Mouse (Mus musculus): ENCODE data around the gene S100pbp.

S100pbp gene

DNA sequence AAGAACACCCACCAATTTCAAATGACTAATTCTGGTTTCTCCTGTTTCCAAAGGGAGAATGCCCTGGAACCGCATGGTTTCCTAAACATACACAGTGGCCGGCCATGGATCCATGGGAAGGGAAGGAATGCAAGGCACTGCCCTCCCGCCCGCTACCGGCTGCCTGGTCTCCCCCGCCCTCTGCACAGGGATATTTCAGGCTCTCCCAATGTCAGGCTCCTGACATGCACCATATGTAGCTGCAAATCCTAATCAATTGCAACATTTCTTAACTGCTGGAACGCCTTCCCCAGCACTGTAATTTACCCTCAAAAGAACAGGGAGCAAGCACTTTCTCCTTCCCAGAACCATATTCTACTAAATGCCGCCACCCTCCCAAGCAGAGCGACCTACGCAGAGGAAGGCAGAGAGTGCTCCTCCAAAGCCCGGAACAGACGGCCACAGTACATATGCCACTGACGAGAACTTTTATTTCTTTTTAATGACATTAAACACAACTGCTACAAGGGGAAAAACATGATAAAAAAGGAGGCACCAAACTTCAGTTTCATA, 41.9 kb downstream of the S100pbp start:
- DNase-seq, result no peak

GRCm38 (mm10) chr4:129146392-129146791, 43.1 kb downstream of the S100pbp start:
- no peak for DNase-seq

DNA sequence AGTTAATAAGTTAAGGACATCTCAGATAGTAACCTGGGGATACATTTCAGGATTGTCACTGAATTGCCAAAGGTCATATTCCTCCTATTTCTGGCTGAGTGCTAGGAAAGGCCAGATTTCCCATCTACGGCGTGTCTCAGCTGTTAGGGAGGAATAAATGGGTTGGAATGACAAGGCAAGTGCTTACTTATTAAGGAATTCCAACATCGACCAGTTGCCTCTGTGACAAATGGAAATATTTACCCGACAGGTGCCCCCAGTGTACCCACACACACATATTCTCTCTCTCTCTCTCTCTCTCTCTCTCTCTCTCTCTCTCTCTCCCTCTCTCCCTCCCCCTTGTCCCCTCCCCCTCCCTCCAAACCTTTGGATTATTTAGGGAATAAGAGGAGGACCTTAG, 43.6 kb downstream of the S100pbp start:
- DNase-seq, result no peak

DNA sequence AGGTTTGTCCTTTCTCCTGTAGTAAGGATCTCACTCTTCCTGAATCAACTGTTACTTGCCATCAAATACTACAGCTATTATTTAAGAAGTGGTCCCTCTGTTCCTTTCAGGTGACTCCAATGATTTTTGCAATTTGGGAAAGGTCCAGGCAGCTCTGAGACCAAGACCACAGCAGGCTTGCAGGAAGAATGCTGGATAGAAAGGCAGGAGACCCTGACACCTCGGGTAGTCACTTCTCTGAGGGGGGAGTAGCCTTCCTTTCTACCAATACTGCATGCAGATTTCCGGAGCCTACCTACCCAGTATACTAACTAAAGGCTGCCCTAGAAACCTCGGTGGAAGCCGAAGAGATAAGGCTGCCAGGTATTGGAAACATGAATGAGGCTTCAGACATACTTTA, 44.1 kb downstream of the S100pbp start:
- no peak for DNase-seq

DNA sequence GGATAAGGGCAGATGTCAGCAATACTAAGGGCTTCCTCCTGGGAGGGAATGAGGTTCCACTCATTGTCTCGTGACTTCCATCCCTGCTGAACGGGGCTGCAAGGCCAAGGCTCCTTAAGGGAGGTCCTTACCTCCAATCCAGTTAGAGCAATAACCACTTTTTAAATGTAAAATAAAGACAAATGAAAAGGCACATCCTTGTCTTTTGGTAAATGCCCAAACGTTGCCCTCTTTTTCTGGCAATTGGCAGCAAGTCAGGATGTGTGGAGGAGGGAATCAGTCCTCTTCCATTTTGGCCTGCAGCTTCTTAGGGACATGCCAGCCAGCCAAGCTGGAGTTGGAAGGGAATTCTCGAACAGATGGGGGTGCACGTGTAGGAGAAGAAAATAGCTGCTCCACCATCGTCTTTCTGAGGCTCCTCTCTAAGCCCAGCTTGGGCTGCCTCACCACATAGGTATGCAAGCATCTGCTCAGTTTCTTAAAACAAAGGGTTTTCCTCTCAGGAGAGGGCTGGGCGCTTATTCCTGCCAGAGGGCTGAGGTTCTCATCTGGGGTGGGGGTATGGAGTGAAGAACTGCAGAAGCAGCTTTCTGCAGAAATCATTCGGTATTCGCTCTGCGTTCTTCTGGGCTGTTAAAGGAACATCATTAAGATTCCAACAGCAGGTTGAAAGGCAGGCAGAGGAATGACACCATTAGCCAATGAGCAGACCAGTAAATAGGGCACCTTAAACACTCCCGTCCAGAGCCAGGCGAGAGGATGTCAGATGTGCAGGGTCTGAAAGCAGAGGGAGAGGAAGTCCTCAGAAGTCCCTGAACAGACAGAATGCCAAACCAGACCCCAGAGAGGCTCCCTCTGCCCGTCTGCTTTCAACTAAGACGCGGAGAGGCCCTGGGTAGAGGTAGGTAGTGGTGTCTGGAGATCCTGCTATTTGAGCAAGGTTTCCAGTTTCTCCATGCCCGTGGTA, 44.8 kb downstream of the S100pbp start:
- peak; percentile 88 for DNase-seq

DNA sequence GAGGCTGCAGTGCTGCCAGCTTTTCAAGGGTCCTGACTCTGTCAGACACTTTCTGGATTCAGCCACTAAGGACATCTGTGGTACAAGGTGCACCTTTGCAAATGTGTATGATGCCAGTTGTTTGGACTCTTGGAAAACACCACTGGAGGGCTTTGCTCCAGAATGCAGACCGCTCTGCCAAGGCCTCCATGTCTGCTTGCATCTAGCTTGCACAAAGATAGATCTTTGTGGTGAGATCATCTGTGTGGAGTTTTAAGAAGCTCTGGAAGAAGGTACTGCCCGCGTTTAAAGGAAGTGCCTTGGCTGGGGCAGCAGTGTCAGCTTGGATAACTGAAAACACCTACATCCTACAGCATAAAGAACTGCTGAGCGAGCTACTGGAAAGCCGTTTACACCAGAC, 46.0 kb downstream of the S100pbp start:
- no peak for DNase-seq

GRCm38 (mm10) chr4:129142439-129143045, 47.0 kb downstream of the S100pbp start:
- no peak for DNase-seq

GRCm38 (mm10) chr4:129141560-129142438, 47.7 kb downstream of the S100pbp start:
- no peak for DNase-seq

- DNase-seq, result no peak
These were observed 48.7 kb downstream of the S100pbp start for GRCm38 (mm10) chr4:129140808-129141207.

DNA sequence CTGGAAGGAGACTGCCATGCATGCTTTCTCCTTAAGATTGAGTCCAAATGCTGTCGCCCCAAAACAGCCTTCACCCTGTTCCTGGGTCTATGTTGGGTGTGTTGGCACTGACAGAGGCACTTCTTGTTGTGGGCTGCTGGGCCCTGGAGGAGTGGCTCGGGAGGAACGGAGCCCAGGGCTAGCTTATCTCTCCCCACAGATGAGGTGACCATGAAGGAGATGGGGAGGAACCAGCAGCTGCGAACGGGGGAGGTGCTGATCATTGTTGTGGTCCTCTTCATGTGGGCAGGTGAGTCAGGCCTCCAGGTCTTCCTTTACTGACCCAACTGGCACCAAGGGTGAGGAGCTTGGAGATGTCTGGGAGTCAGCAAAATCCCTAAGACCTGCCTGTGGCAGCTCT, 49.9 kb downstream of the S100pbp start:
- DNase-seq, result no peak

- DNase-seq, result no peak
These were observed 51.9 kb downstream of the S100pbp start for GRCm38 (mm10) chr4:129137392-129138321.

DNA sequence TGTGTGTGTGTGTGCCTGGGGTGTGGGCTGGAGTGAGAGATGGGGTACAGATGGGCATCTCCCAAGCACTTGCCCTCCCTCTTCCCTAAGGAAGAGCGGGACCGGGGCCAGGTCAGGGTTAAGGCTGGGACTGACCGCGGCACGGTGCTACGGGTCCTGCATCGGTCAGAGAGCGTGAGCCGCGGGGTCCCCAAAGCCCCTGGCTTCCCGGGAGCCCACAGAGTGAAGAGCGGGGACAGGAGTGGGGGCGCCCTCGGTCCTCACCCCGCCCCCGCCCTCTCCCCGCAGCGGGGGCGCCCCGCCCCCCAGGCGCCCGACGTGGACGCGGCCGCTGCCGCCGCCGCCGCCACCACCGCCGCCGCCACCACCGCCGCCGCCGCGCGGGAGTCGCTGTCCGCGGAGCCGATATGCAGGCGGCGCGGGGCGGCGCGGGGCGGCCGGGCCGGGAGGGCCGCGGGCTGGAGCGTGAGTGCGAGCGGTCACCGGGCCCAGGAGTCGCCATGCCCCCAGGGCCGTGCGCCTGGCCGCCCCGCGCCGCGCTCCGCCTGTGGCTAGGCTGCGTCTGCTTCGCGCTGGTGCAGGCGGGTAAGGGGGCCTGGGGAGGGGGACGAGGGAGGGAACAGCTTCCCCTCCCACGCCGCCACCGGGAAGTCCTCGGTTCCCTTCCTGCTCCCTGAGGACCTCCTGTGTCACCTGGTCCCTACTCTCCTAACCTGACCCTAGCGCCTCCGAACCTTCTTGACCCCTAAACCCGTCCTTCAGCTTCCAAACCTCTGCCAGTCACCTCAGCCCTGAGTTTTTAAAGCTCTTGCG, 52.7 kb downstream of the S100pbp start, which contains the start of gene Fndc5:
Fndc5 (plus strand) TSS at position 421 of the 813 bp plus-strand sequence.
- DNase-seq, result no peak

- DNase-seq, result no peak
These were observed 53.3 kb downstream of the S100pbp start for GRCm38 (mm10) chr4:129136189-129136578.

DNA sequence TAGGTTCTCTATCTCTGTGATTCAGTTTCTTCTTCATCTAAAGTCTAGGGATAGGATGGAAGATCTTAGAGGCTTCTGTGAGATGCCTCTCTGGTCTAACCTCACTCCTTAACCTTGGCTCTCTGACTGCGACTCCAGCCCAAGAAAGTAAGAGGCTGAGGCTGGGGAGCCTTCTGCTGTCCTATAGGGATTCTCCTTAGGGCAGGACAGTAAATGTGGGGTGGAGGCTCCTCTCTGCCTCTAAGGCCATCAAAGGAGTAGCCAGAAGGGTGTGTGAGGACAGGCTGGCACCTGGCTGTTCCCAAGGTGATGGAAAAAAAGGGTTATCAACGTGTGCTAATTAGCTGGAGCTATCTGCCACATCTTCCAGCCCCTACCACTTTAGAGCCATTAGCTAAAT, 53.9 kb downstream of the S100pbp start:
- no peak for DNase-seq

GRCm38 (mm10) chr4:129134799-129135585, 54.5 kb downstream of the S100pbp start:
- no peak for DNase-seq

DNA sequence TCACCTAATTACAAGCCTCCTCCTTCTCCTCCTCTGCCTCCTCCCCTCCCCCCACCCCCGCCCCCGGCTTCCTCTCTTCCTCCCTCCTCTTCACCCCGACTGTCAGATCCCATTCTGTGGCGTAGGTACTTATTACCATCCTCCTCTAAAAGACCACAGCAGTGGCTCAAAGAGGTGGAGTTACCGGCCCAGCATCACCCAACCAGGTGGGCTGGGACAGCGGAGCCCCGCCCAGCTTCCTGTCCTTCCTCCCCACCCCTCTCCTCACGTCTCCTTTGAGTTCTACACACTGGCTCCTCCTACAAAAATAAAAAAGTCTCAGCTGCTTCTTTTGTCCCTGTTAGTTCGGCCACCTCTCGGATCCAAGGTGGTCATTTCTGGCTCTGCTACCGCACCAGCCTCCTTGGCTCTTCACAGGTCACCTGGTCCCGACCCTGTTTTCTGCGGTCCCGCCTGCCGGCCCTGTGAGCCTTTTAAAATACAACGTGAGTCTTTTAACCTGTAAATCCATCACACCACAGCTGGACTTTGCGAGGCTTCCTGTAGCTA, 58.7 kb downstream of the S100pbp start:
- no peak for DNase-seq

- no peak for DNase-seq
These were observed 59.4 kb downstream of the S100pbp start for GRCm38 (mm10) chr4:129130149-129130548.

- DNase-seq, result no peak
These were observed 60.1 kb downstream of the S100pbp start for GRCm38 (mm10) chr4:129129387-129129786.

DNA sequence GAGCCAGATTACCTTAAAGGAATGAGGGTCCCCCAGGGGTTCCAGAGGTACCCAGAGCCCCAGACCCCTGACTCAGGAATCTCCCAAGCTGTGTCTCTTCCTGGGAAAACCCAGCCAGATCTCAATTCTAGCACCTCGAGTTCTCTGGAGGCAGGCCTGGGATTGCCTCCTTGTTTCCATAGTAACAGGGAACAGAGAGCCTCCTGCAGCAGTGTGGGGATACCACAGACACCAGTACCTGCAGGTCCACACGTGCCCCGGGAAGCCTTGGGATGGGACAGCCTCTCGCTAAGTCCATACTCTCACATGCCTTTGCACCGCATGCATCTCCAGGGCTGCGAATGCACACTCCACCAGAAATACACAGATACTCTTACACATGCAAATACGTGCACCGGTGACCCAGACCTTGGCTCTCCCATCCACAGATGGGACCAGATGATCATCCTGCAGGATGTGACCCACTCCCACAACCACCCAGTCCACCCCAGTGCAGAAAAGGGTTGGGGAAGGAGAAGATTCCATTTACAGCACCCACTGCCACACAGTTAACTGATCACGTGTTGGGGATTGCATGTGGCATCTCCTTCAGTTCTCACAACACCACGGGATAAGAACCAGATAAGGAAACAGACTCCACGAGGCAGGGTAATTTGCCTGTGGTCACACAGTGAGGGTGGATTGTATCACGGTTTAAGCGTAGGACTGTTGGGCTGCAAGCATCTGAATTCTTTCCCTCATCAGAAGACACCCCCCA, 60.8 kb downstream of the S100pbp start:
- DNase-seq, result no peak

Data from right cerebral cortex, postnatal 25 days (tissue).